Mouse (Mus musculus) kidney, postnatal 25 days (tissue): ENCODE results near the gene Uty.

Source experiments
- DNase-seq, 2 experiments: peaks; one replicate each; pipeline ENCODE4 v3.0.0; 2021; ENCODE audit warnings: mixed read lengths in 2 of 2

The Uty gene

GRCm38 (mm10) chrY:1245426-1245863 is at the start of gene Uty:
Uty (minus strand) TSS chrY:1245759.
- DNase-seq = peak in 1 of 2 experiments; percentile 82

- DNase-seq = no peak
Measured at GRCm38 (mm10) chrY:1293708-1294107, 48.1 kb upstream of the Uty start.

- peak in 1 of 2 experiments; percentile 80 for DNase-seq
Measured at GRCm38 (mm10) chrY:1286171-1286795, 40.7 kb upstream of the Uty start, which contains the start of gene Ddx3y. Ddx3y (minus strand) TSS chrY:1286629.

- DNase-seq = peak in 1 of 2 experiments; percentile 32
Measured at GRCm38 (mm10) chrY:1285735-1286134, 40.2 kb upstream of the Uty start.

- DNase-seq = no peak
Measured at GRCm38 (mm10) chrY:1246117-1246516, 558 bp upstream of the Uty start.

- peak in 1 of 2 experiments; percentile 3 for DNase-seq
Measured at GRCm38 (mm10) chrY:1244940-1245339, 619 bp downstream of the Uty start.

- no peak for DNase-seq
Measured at GRCm38 (mm10) chrY:1244421-1244820, 1.1 kb downstream of the Uty start.

- no peak for DNase-seq
Measured at GRCm38 (mm10) chrY:1220001-1220400, 25.6 kb downstream of the Uty start.

- DNase-seq = no peak
Measured at GRCm38 (mm10) chrY:1178476-1178875, 67.1 kb downstream of the Uty start.

- no peak for DNase-seq
Measured at GRCm38 (mm10) chrY:1163054-1163453, 82.5 kb downstream of the Uty start.

GRCm38 (mm10) chrY:1116153-1116552 is 129.4 kb downstream of the Uty start:
- no peak for DNase-seq

- no peak for DNase-seq
Measured at GRCm38 (mm10) chrY:1114016-1114415, 131.5 kb downstream of the Uty start.
